Mouse (Mus musculus): ENCODE measurements around the gene Atxn10. TPM values are rescaled to one million over a fixed set of nuclear protein-coding genes. Genes with fewer than 3 reads are reported as not detected.

Gene Atxn10
- polyA plus RNA-seq, 1 experiment from 2014 or later: 503 TPM

GRCm38 (mm10) chr15:85405567-85405966, 69.5 kb downstream of the Atxn10 start:
- H3K9me3 ChIP-seq (replicated peaks): no peaks in the 10 kb centered on the region
- H3K27ac ChIP-seq (replicated peaks): no peak overlapping the region
- no peak overlapping the region for H3K4me3 ChIP-seq (replicated peaks)
- H3K27me3 ChIP-seq (replicated peaks): no peaks in the 10 kb centered on the region
- no peak overlapping the region for H3K9ac ChIP-seq (replicated peaks)
- peaks cover 4% of the 10 kb centered on the region for H3K36me3 ChIP-seq
- H3K4me1 ChIP-seq: peaks cover 39% of the 10 kb centered on the region
- ATAC-seq (ENCODE audit: low FRiP score): no peak
- WGBS: 77% methylated on average over 3 of the region's 3 CpGs
- H3K4me2 ChIP-seq: no peak overlapping the region

GRCm38 (mm10) chr15:85406846-85407245, 70.8 kb downstream of the Atxn10 start:
- ATAC-seq (ENCODE audit: low FRiP score): no peak
- no peaks in the 10 kb centered on the region for H3K36me3 ChIP-seq
- no peak overlapping the region for H3K4me3 ChIP-seq (replicated peaks)
- 74% methylated on average over 1 of the region's 1 CpGs for WGBS
- no peak overlapping the region for H3K4me2 ChIP-seq
- H3K4me1 ChIP-seq: peaks cover 37% of the 10 kb centered on the region
- no peaks in the 10 kb centered on the region for H3K9me3 ChIP-seq (replicated peaks)
- H3K27ac ChIP-seq (replicated peaks): no peak overlapping the region
- no peaks in the 10 kb centered on the region for H3K27me3 ChIP-seq (replicated peaks)
- no peak overlapping the region for H3K9ac ChIP-seq (replicated peaks)

DNA sequence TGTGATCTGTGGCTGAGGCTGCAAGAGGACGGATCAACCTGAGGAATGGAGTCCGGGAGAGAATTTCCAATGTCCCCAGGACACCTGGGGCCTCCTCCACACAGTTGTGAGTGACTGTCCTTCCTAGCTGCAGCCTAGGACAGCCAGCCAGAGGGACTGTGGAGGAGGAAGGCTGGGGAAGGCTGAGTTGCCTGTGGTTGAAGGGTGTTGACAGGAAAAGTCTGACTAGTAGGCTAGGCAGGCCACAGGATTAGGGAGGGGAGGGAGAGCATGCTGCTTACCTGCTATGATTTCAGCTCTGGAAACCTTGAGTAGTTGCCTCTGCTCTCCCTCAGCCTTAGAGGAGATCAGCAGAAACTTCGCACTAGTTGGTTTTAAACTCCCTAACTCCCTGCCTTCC, 71.3 kb downstream of the Atxn10 start:
- no peak overlapping the region for H3K4me3 ChIP-seq (replicated peaks)
- H3K36me3 ChIP-seq: no peaks in the 10 kb centered on the region
- no peak overlapping the region for H3K4me2 ChIP-seq
- no peaks in the 10 kb centered on the region for H3K9me3 ChIP-seq (replicated peaks)
- 84% methylated on average over 3 of the region's 3 CpGs for WGBS
- no peak overlapping the region for H3K27ac ChIP-seq (replicated peaks)
- H3K9ac ChIP-seq (replicated peaks): no peak overlapping the region
- no peak for ATAC-seq (ENCODE audit: low FRiP score)
- peaks cover 32% of the 10 kb centered on the region for H3K4me1 ChIP-seq
- no peaks in the 10 kb centered on the region for H3K27me3 ChIP-seq (replicated peaks)

- no peak overlapping the region for H3K4me2 ChIP-seq
- 62% methylated on average over 5 of the region's 5 CpGs for WGBS
- peak; percentile 45; the same call in 1 of the 2 replicates for ATAC-seq (ENCODE audit: low FRiP score)
- no peaks in the 10 kb centered on the region for H3K36me3 ChIP-seq
- no peaks in the 10 kb centered on the region for H3K9me3 ChIP-seq (replicated peaks)
- H3K4me3 ChIP-seq (replicated peaks): no peak overlapping the region
- H3K27me3 ChIP-seq (replicated peaks): no peaks in the 10 kb centered on the region
- H3K4me1 ChIP-seq: peaks cover 22% of the 10 kb centered on the region
- peak overlapping the region; percentile 69 for H3K27ac ChIP-seq (replicated peaks)
- no peak overlapping the region; the same call in 1 of the 2 replicates for H3K9ac ChIP-seq (replicated peaks)
Measured at GRCm38 (mm10) chr15:85408790-85409189, 72.7 kb downstream of the Atxn10 start.

DNA sequence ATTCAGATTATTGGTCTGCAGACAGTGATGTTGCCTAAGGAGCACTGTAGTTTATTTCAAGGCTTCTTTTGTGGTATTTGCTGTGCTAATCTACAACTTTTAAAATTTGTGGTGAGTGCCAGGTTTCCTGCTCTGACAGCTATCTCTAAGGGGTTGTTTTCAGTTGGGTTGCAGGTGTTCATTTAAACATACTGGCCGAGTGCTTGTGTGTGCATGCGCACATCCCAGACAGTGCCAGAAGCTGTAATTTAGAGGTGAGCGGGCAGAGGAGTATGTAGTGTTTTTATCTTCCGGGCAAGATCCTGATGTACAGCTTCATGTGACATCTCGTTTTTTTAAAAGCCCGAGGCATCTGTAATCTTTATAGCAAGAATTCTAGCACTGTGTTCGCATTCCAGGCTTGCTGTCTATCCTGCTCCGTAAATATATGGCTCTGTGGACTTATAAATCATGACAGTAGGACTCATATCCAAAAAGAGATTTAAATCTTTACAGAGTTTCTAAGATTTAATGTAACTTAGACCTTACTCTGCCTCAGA, 73.3 kb downstream of the Atxn10 start:
- Histone ChIP-seq H3K27me3 (replicated peaks) (no peaks in the 10 kb centered on the region), H3K36me3 (no peaks in the 10 kb centered on the region), H3K27ac (replicated peaks) (peak overlapping the region; percentile 69), H3K9ac (replicated peaks) (no peak overlapping the region), H3K9me3 (replicated peaks) (no peaks in the 10 kb centered on the region), H3K4me1 (peaks cover 20% of the 10 kb centered on the region), H3K4me2 (no peak overlapping the region), H3K4me3 (replicated peaks) (no peak overlapping the region)
- WGBS: 40% methylated on average over 8 of the region's 8 CpGs
- peak; percentile 69; the same call in 1 of the 2 replicates for ATAC-seq (ENCODE audit: low FRiP score)

DNA sequence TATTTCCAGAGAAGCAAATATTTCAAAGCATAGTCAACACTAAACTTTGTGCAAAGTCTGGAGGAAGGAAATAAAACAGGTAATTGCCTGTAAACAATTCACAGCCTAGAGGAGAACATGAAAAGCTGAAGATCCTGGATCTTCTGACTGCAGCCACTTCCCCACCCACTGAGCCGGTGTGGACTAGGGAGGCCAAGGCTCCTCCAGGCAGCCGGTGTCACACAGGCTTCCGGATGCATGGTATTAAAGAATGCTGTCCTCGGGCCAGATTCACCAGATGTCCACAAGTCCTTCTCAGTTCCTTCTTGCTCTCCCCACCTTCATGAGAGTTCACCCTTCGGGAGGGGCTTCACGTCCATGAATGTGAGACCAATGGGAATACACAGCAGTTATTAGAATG, 73.8 kb downstream of the Atxn10 start:
- H3K27ac ChIP-seq (replicated peaks): peak overlapping the region; percentile 11
- H3K9ac ChIP-seq (replicated peaks): no peak overlapping the region
- peaks cover 20% of the 10 kb centered on the region for H3K4me1 ChIP-seq
- no peaks in the 10 kb centered on the region for H3K27me3 ChIP-seq (replicated peaks)
- WGBS: 60% methylated on average over 6 of the region's 6 CpGs
- no peak overlapping the region for H3K4me3 ChIP-seq (replicated peaks)
- H3K4me2 ChIP-seq: no peak overlapping the region
- ATAC-seq (ENCODE audit: low FRiP score): no peak
- no peaks in the 10 kb centered on the region for H3K36me3 ChIP-seq
- no peaks in the 10 kb centered on the region for H3K9me3 ChIP-seq (replicated peaks)

GRCm38 (mm10) chr15:85414620-85415019, 78.6 kb downstream of the Atxn10 start:
- no peaks in the 10 kb centered on the region for H3K9me3 ChIP-seq (replicated peaks)
- no peak for ATAC-seq (ENCODE audit: low FRiP score)
- WGBS: 93% methylated on average over 2 of the region's 2 CpGs
- peaks cover 6% of the 10 kb centered on the region for H3K4me1 ChIP-seq
- H3K36me3 ChIP-seq: peaks cover 10% of the 10 kb centered on the region; the same call in 1 of the 2 replicates
- no peak overlapping the region for H3K9ac ChIP-seq (replicated peaks)
- H3K27ac ChIP-seq (replicated peaks): no peak overlapping the region
- H3K4me3 ChIP-seq (replicated peaks): no peak overlapping the region
- H3K4me2 ChIP-seq: no peak overlapping the region
- no peaks in the 10 kb centered on the region for H3K27me3 ChIP-seq (replicated peaks)

DNA sequence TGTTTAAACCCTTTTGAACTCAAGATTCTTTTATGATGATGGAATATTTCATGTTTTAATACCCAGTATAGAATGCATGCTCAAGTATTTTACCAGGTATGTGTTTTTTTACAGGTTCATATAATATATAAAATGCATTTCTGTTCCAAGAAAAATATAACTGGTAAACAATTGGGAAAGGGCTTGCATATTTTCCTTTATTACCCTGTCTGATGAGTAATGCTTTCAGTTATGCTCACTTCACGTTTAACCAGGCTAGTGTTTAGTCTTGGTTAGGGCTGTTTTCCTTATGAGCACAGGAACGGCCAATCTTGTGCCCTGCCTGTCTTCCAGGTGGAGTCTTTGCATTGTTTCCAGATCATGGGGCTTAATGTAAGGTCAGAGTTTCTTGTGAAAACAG, 84.6 kb downstream of the Atxn10 start:
- WGBS: 80% methylated on average over 2 of the region's 2 CpGs
- Histone ChIP-seq H3K9me3 (replicated peaks) (no peaks in the 10 kb centered on the region), H3K9ac (replicated peaks) (no peak overlapping the region), H3K27ac (replicated peaks) (no peak overlapping the region), H3K4me3 (replicated peaks) (no peak overlapping the region), H3K27me3 (replicated peaks) (no peaks in the 10 kb centered on the region), H3K36me3 (peaks cover 8% of the 10 kb centered on the region; the same call in 1 of the 2 replicates), H3K4me1 (0 out of 2 replicates have a peak, but pooled peaks cover 3% of the 10 kb centered on the region), H3K4me2 (no peak overlapping the region)
- ATAC-seq (ENCODE audit: low FRiP score): no peak

DNA sequence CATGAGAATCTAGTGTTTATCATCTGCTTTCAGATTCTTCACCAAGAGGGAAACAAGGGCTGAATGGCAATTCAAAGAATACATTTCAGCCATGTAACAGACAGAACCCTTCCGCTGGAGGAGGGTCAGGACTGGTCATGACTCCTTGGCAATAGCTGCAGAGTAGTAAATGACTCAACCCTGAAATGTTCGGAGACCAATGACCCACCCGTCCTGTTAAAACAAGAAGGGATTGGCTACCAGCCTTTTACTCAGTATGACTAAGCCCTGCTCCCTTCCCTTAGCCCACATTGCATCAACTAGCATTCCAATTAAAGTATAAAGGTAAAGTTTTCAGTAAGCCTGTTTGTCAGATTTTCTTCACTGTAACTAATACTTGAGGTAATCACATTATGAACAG, 88.2 kb downstream of the Atxn10 start:
- Histone ChIP-seq H3K27me3 (replicated peaks) (no peaks in the 10 kb centered on the region), H3K4me2 (no peak overlapping the region), H3K4me3 (replicated peaks) (no peak overlapping the region), H3K36me3 (no peaks in the 10 kb centered on the region), H3K27ac (replicated peaks) (no peak overlapping the region), H3K4me1 (peaks cover 7% of the 10 kb centered on the region; the same call in 1 of the 2 replicates), H3K9ac (replicated peaks) (no peak overlapping the region), H3K9me3 (replicated peaks) (no peaks in the 10 kb centered on the region)
- ATAC-seq (ENCODE audit: low FRiP score): no peak
- 70% methylated on average over 3 of the region's 3 CpGs for WGBS

- no peaks in the 10 kb centered on the region for H3K27me3 ChIP-seq (replicated peaks)
- no peak overlapping the region for H3K4me3 ChIP-seq (replicated peaks)
- no peak for ATAC-seq (ENCODE audit: low FRiP score)
- peaks cover 4% of the 10 kb centered on the region; the same call in 1 of the 2 replicates for H3K4me1 ChIP-seq
- no peaks in the 10 kb centered on the region for H3K9me3 ChIP-seq (replicated peaks)
- H3K27ac ChIP-seq (replicated peaks): no peak overlapping the region
- 86% methylated on average over 6 of the region's 6 CpGs for WGBS
- H3K9ac ChIP-seq (replicated peaks): no peak overlapping the region
- H3K4me2 ChIP-seq: no peak overlapping the region
- no peaks in the 10 kb centered on the region for H3K36me3 ChIP-seq
Measured at GRCm38 (mm10) chr15:85428140-85428539, 92.1 kb downstream of the Atxn10 start.

DNA sequence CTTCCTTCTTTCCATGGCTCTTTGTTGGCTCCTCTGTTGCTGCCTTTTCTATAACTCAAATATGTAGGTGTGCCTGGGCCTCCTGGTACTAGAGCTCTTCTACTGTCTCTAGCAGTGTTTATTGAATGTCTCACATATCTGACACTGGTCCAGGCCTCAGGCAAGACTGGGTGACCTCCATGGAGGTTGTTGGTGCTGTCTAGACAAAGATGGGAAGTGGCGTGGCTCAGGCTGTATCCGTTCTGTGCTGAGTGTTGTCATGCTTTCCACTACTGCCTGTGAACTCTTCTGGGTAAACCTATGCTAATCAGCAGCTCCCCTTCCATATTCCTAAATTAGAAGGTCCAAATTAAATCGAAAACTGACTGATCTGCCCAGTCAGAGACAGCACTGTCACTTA, 106.5 kb downstream of the Atxn10 start:
- H3K9ac ChIP-seq (replicated peaks): no peak overlapping the region
- no peaks in the 10 kb centered on the region for H3K27me3 ChIP-seq (replicated peaks)
- H3K36me3 ChIP-seq: peaks cover 25% of the 10 kb centered on the region
- no peaks in the 10 kb centered on the region for H3K9me3 ChIP-seq (replicated peaks)
- no peak for ATAC-seq (ENCODE audit: low FRiP score)
- no peaks in the 10 kb centered on the region; the same call in 1 of the 2 replicates for H3K4me1 ChIP-seq
- 96% methylated on average over 3 of the region's 3 CpGs for WGBS
- H3K4me3 ChIP-seq (replicated peaks): no peak overlapping the region
- no peak overlapping the region; the same call in 1 of the 2 replicates for H3K27ac ChIP-seq (replicated peaks)
- no peak overlapping the region for H3K4me2 ChIP-seq

DNA sequence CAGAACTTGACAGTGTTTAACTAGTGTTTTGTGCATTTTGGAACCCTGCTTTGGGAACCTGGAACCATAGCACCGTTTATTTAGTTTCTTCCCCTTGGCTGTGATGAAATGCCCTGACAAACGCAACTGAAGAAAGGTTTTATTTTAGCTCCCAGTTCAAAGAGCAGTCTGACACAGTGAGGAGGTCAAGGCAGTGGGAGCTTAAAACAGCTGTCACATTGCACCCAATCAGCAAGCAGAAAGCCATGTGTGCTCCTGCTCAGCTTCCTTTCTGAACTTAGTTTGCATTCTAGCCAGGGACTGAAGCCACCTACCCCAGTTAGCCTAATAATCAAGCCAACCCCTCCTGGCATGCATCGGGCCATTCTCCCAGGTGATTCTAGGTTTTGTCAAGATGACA, 110.6 kb downstream of the Atxn10 start:
- Histone ChIP-seq H3K4me1 (no peaks in the 10 kb centered on the region), H3K4me2 (no peak overlapping the region), H3K36me3 (peaks cover 13% of the 10 kb centered on the region), H3K9ac (replicated peaks) (no peak overlapping the region), H3K27ac (replicated peaks) (no peak overlapping the region), H3K27me3 (replicated peaks) (no peaks in the 10 kb centered on the region), H3K9me3 (replicated peaks) (no peaks in the 10 kb centered on the region), H3K4me3 (replicated peaks) (no peak overlapping the region)
- no peak for ATAC-seq (ENCODE audit: low FRiP score)
- 73% methylated on average over 3 of the region's 3 CpGs for WGBS
